ENCODE assay signal across 14 mouse cellular contexts in genomic region chr14:99911912-99912311, GRCm38 (mm10).
"Had no signal": no experiment of that assay in that cellular context is flagged by ENCODE, and none has a peak within 500 bp of the region (broad histone marks: within the 10 kb centered on the region; RNA-seq: fewer than 3 reads in every experiment).

No protein-coding gene starts in this region.

- ATAC-seq: inflammation-experienced regulatory T-cells, adult 6 months; liver, embryonic 12.5 days had no signal

- H3K27ac ChIP-seq: left cerebral cortex, adult 2 months; limb, embryonic 15.5 days; liver, embryonic 12.5 days; midbrain, embryonic 12.5 days had no signal

- DNase-seq: kidney, adult 2 months; kidney, postnatal 25 days; lung, embryonic 14.5 days; lung, postnatal 10 days; lung, postnatal 4 days; retina, postnatal 1 day; right cerebral cortex, postnatal 4 days; spleen, adult 18-20 months; thymus, postnatal 36 days had no signal

- H3K9me3 ChIP-seq: limb, embryonic 15.5 days; liver, embryonic 12.5 days; midbrain, embryonic 12.5 days had no signal

- H3K27me3 ChIP-seq: limb, embryonic 15.5 days; liver, embryonic 12.5 days; midbrain, embryonic 12.5 days had no signal

- H3K36me3 ChIP-seq: limb, embryonic 15.5 days; liver, embryonic 12.5 days; midbrain, embryonic 12.5 days had no signal

- H3K9ac ChIP-seq: limb, embryonic 15.5 days; liver, embryonic 12.5 days; lung, embryonic 14.5 days; midbrain, embryonic 12.5 days had no signal

- H3K4me2 ChIP-seq: limb, embryonic 15.5 days; liver, embryonic 12.5 days; lung, embryonic 14.5 days; midbrain, embryonic 12.5 days had no signal

- H3K4me3 ChIP-seq: left cerebral cortex, adult 2 months; limb, embryonic 15.5 days; liver, embryonic 12.5 days; midbrain, embryonic 12.5 days had no signal

- H3K4me1 ChIP-seq: limb, embryonic 15.5 days; liver, embryonic 12.5 days; midbrain, embryonic 12.5 days had no signal
